Comparison of ENCODE assay signal across 12 mouse cellular contexts in the genomic region with DNA sequence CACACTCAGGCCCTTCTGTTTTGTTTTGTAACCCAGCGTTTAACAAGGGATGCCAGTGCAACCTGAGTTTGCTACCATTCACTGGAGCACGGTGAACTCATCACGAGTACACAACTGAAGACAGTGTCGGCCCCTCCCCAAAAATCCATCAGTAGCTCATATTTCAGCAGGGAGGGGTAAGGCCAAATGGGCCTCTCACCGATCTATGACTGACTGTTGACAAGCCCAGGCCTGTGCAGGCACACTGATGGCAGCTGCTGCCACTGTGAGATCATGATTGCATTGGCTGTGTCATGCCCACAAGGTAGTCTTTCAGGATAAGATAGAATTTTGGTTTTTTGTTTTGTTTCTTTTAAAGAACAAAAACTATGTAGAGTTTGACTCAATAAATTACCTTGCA. TPM values are rescaled to one million over a fixed set of nuclear protein-coding genes. Genes with fewer than 3 reads are reported as not detected.
DNase-seq lines count a peak whose midpoint lies in the region; ATAC-seq lines count a peak whose summit lies in the region.
"Had no signal": no experiment of that assay in that cellular context is flagged by ENCODE, and none has a peak within 500 bp of the region (broad histone marks: within the 10 kb centered on the region; RNA-seq: fewer than 3 reads in every experiment).

No protein-coding gene starts in this region.

- H3K27ac ChIP-seq in midbrain, embryonic 12.5 days (replicated peaks): no peak overlapping the region
- no peak overlapping the region for H3K27ac ChIP-seq in midbrain, embryonic 14.5 days (replicated peaks; ENCODE audit: low read depth, low read length)
- H3K27ac ChIP-seq in stomach, embryonic 16.5 days (ENCODE audit: low read length): no peak overlapping the region
- H3K27ac ChIP-seq: left cerebral cortex, adult 2 months had no signal

- H3K9me3 ChIP-seq in midbrain, embryonic 12.5 days: no peaks in the 10 kb centered on the region
- H3K9me3 ChIP-seq in midbrain, embryonic 14.5 days (ENCODE audit: control insufficient read depth, low read length): no peaks in the 10 kb centered on the region
- H3K9me3 ChIP-seq in stomach, embryonic 16.5 days (replicated peaks; ENCODE audit: control insufficient read depth, low read length): no peaks in the 10 kb centered on the region

- peaks cover 4% of the 10 kb centered on the region; the same call in 1 of the 2 replicates for H3K4me1 ChIP-seq in midbrain, embryonic 12.5 days
- H3K4me1 ChIP-seq in midbrain, embryonic 14.5 days (ENCODE audit: control insufficient read depth, insufficient read depth, low read length): no peaks in the 10 kb centered on the region; the same call in 1 of the 2 replicates
- H3K4me1 ChIP-seq in stomach, embryonic 16.5 days (ENCODE audit: control insufficient read depth, insufficient read depth, low read length): peaks cover 3% of the 10 kb centered on the region; the same call in 1 of the 2 replicates

- peak; percentile 72 for ATAC-seq in midbrain, embryonic 12.5 days (ENCODE audit: low FRiP score, low read depth)
- ATAC-seq in midbrain, embryonic 14.5 days (ENCODE audit: low FRiP score, low TSS enrichment): no peak
- ATAC-seq in erythroblast, adult 5-6 weeks (replicated peaks; ENCODE audit: low FRiP score, poor library complexity, severe bottlenecking): peak; percentile 57
- peak; percentile 71; the same call in 1 of the 2 replicates for ATAC-seq in stomach, embryonic 16.5 days (ENCODE audit: insufficient read depth, low FRiP score)

- no peaks in the 10 kb centered on the region for H3K36me3 ChIP-seq in midbrain, embryonic 12.5 days
- no peaks in the 10 kb centered on the region for H3K36me3 ChIP-seq in midbrain, embryonic 14.5 days (ENCODE audit: control insufficient read depth, insufficient read depth, low read length)
- H3K36me3 ChIP-seq in stomach, embryonic 16.5 days (ENCODE audit: control insufficient read depth, insufficient read depth, low read length): no peaks in the 10 kb centered on the region

- H3K4me2 ChIP-seq in midbrain, embryonic 12.5 days (replicated peaks): no peak overlapping the region
- no peak overlapping the region for H3K4me2 ChIP-seq in midbrain, embryonic 14.5 days (ENCODE audit: low read length)
- no peak overlapping the region for H3K4me2 ChIP-seq in stomach, embryonic 16.5 days (ENCODE audit: low read depth, low read length)

- H3K9ac ChIP-seq in midbrain, embryonic 12.5 days (replicated peaks): no peak overlapping the region
- H3K9ac ChIP-seq in midbrain, embryonic 14.5 days (replicated peaks; ENCODE audit: low read length): no peak overlapping the region
- no peak overlapping the region for H3K9ac ChIP-seq in stomach, embryonic 16.5 days (ENCODE audit: low read length)

- H3K4me3 ChIP-seq in midbrain, embryonic 12.5 days: no peak overlapping the region
- no peak overlapping the region for H3K4me3 ChIP-seq in midbrain, embryonic 14.5 days (replicated peaks; ENCODE audit: low read depth, low read length)
- H3K4me3 ChIP-seq in stomach, embryonic 16.5 days (replicated peaks; ENCODE audit: low read length): no peak overlapping the region
- H3K4me3 ChIP-seq: left cerebral cortex, adult 2 months had no signal

- 79% methylated on average over 5 of the region's 5 CpGs for WGBS in midbrain, embryonic 12.5 days
- 52% methylated on average over 5 of the region's 5 CpGs for WGBS in midbrain, embryonic 14.5 days
- 30% methylated on average over 5 of the region's 5 CpGs for WGBS in stomach, embryonic 16.5 days

- no peaks in the 10 kb centered on the region for H3K27me3 ChIP-seq in midbrain, embryonic 12.5 days
- no peaks in the 10 kb centered on the region for H3K27me3 ChIP-seq in midbrain, embryonic 14.5 days (ENCODE audit: control insufficient read depth, insufficient read depth, low read length)
- H3K27me3 ChIP-seq in stomach, embryonic 16.5 days (ENCODE audit: control insufficient read depth, insufficient read depth, low read length): no peaks in the 10 kb centered on the region

- DNase-seq in embryo, embryonic 10 days (ENCODE audit: low spot score): peak; percentile 47
- DNase-seq in embryo, embryonic 9.5 days (ENCODE audit: extremely low spot score): no peak
- no peak for DNase-seq in midbrain, embryonic 14.5 days
- DNase-seq in spleen, postnatal 4 days (ENCODE audit: low spot score in 2 of 2): no peak
- DNase-seq in frontal cortex, postnatal 14 days (ENCODE audit: low spot score in 2 of 2): no peak
- DNase-seq: gastrocnemius, postnatal 14 days; right cerebral cortex, postnatal 14 days; thymus, postnatal 14 days had no signal

RNA-seq across cellular contexts. Expression of a gene that starts 12.2 kb away (rescaled TPM):
- polyA plus RNA-seq in midbrain, embryonic 12.5 days (2016; fragmentation: Nextera tagmentation; extraction: Ambion mirVana): 34.0 and 34.6 TPM in 2 replicates
- polyA plus RNA-seq in midbrain, embryonic 14.5 days (2014; fragmentation: Nextera tagmentation; extraction: Ambion mirVana): 36.3 and 36.4 TPM in 2 replicates
- total RNA-seq in erythroblast, adult 5-6 weeks (2015; ENCODE audit: low replicate concordance): 223 and 234 TPM in 2 replicates
- 215 and 334 TPM in 2 replicates for total RNA-seq in erythroblast, adult 5-6 weeks (2017; ENCODE audit: low replicate concordance)
- 11.5 and 19.4 TPM in 2 replicates for polyA plus RNA-seq in stomach, embryonic 16.5 days (2015; fragmentation: Nextera tagmentation; extraction: Ambion mirVana)
